Mouse (Mus musculus) thymus, adult 2 months (tissue): ENCODE results near the gene Plxna1.

Experiments
- CTCF ChIP-seq: fragments of 200-500 bp; IDR thresholded peaks from 2 replicates; pipeline ENCODE4 v1.5.1; 2012; ENCODE audit warnings: mild to moderate bottlenecking, control low read depth, low read length, moderate library complexity, borderline replicate concordance; ENCODE audit not compliant: control insufficient read depth, poor library complexity, insufficient read depth; ENCODE audit errors: extremely low read depth
- POLR2A ChIP-seq: fragments of 200-500 bp; IDR thresholded peaks from 2 replicates; pipeline ENCODE4 v1.6.1; 2012; ENCODE audit warnings: mild to moderate bottlenecking, low read length, control low read depth, moderate library complexity; ENCODE audit not compliant: control insufficient read depth, poor library complexity, insufficient read depth; ENCODE audit errors: extremely low read depth

DNA sequence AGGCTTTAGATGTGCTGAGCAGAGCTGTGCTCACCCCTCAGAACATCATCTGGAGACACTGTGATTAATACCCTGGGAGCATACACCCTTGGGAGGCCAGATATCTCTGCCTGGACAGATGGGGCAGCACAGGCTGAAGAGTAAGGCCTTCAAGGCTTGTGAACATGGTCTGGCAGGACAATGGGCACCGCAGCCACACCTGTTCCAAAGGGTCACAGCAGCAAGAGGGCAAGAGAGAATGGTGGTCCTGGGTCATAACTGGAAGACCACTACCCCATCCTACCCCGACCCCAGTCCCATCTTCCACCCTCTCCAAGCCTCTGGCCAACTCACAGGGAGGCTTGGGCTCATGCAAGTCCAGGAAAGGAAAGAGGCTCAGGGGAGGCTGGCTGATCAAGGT, 11.9 kb downstream of the Plxna1 start:
- TF ChIP-seq CTCF = no peak
- TF ChIP-seq POLR2A = no peak
